Mouse (Mus musculus) CH12.LX (cell line): ENCODE data around the gene Trim75. TPM values are rescaled to one million over a fixed set of nuclear protein-coding genes. Genes with fewer than 3 reads are reported as not detected.

Source experiments
- polyA plus RNA-seq: library from polyadenylated mRNA; unstranded; fragments of >175 nt; gene quantifications from 2 replicates; pipeline ENCODE4 v1.2.1, GENCODE M21; 2012; ENCODE audit warnings: low read depth; ENCODE audit not compliant: insufficient read length
- total RNA-seq, 2 experiments: library from RNA; depleted of rRNA; stranded (reverse); fragments of 300-350 nt in 1 of 2; fragments of >200 nt in 1 of 2; gene quantifications; 2 replicates each; pipeline ENCODE4 v1.2.3; 2012 to 2014

The Trim75 gene
- total and polyA plus RNA-seq, 3 experiments, result not detected

Other genes starting within 250 kb of the Trim75 start
- gene Klhl2, start 137.8 kb downstream of the Trim75 start, total RNA-seq (2012; rRNA removed), result 11.5 and 12.3 TPM in 2 replicates
- 10.8 and 11.8 TPM in 2 replicates for gene Klhl2, start 137.8 kb downstream of the Trim75 start, total RNA-seq (2014; rRNA removed)
- 9.3 and 11.0 TPM in 2 replicates for gene Klhl2, start 137.8 kb downstream of the Trim75 start, polyA plus RNA-seq
- 17.2 and 20.6 TPM in 2 replicates for gene Tmem192, start 40.6 kb downstream of the Trim75 start, total RNA-seq (2012; rRNA removed)
- 15.7 and 19.5 TPM in 2 replicates for gene Tmem192, start 40.6 kb downstream of the Trim75 start, total RNA-seq (2014; rRNA removed)
- 69.7 and 72.1 TPM in 2 replicates for gene Tmem192, start 40.6 kb downstream of the Trim75 start, polyA plus RNA-seq
- gene Trim61, start 30.7 kb upstream of the Trim75 start, total RNA-seq (2012; rRNA removed), result not detected in 2 replicates
- gene Trim61, start 30.7 kb upstream of the Trim75 start, total RNA-seq (2014; rRNA removed), result not detected in 2 replicates
- not detected in 2 replicates for gene Trim61, start 30.7 kb upstream of the Trim75 start, polyA plus RNA-seq
- not detected in 2 replicates for gene Trim60, start 30.8 kb upstream of the Trim75 start, total RNA-seq (2012; rRNA removed)
- gene Trim60, start 30.8 kb upstream of the Trim75 start, total RNA-seq (2014; rRNA removed), result not detected in 2 replicates
- not detected in 2 replicates for gene Trim60, start 30.8 kb upstream of the Trim75 start, polyA plus RNA-seq
- not detected in 2 replicates for gene Apela, start 49.5 kb upstream of the Trim75 start, total RNA-seq (2012; rRNA removed)
- gene Apela, start 49.5 kb upstream of the Trim75 start, total RNA-seq (2014; rRNA removed), result not detected in 2 replicates
- not detected in 2 replicates for gene Apela, start 49.5 kb upstream of the Trim75 start, polyA plus RNA-seq
- gene Gm10663, start 87.2 kb upstream of the Trim75 start, total RNA-seq (2012; rRNA removed), result not detected in 2 replicates
- gene Gm10663, start 87.2 kb upstream of the Trim75 start, total RNA-seq (2014; rRNA removed), result not detected in 2 replicates
- not detected in 2 replicates for gene Gm10663, start 87.2 kb upstream of the Trim75 start, polyA plus RNA-seq
- not detected in 2 replicates for gene BC030870, start 141.7 kb upstream of the Trim75 start, total RNA-seq (2012; rRNA removed)
- gene BC030870, start 141.7 kb upstream of the Trim75 start, total RNA-seq (2014; rRNA removed), result not detected in 2 replicates
- gene BC030870, start 141.7 kb upstream of the Trim75 start, polyA plus RNA-seq, result not detected in 2 replicates